Mouse (Mus musculus): ENCODE data around the gene Acadm.

Gene Acadm

DNA sequence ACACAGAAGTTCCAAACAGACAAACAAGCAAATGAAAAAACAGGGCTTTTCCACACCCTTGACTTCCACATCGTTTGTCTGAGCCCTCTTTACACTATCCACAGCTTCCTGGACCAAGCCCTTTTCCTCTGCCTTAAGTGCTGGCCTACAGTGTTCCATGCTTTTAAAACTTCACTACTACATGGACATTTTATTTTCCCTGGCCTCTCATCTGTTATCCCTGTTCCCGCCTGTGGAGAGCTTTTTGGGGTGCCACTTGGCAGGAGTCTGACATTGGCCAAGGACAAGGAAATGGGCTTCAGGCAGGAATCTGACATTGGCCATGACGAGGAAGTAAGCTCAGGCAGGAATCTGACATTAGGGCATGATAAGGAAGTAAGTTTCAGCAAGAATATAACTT, 41.8 kb downstream of the Acadm start:
- no peak for DNase-seq (ENCODE audit: low spot score in 2 of 2)

DNA sequence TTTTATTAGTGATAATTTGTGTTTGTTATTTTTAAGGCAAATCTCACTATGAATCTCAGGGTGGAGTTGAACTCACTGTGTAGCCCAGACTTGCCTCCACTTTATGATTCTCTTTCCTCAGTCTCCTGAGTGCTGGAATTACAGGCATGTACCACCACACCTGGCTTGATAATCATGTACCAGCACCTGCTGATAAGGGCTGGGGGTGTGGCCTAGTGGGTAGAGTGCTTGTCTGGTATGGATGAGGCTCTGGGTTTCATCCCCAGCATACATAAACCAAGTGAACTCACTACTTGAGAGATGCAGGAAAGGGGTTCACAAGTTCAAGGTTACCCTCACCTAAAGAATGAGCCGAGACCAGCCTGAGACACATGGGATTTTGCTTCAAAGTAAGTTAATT, 42.5 kb downstream of the Acadm start:
- no peak for DNase-seq (ENCODE audit: low spot score in 2 of 2)

- no peak for DNase-seq (ENCODE audit: low spot score in 2 of 2)
Measured at GRCm38 (mm10) chr3:153897216-153897615, 47.2 kb downstream of the Acadm start.

DNA sequence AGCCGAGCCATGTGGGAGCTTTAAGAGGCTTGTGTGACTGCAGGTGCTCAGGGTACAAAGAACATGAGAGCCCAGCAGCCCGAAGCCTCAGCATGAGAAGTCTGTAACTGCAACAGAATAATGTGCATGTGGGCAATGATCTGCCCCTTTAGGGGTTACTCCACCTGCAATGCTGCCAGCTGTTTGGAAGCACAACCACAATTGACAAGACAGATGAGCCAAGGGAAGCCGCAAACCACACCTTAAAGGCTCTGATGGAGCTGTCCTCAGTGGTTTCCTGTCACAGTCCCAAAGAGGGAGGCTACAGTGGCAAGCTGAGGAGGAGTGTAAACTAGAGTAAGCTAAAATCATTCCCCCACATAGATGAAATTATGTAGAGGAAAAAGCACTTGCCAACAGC, 49.0 kb downstream of the Acadm start:
- no peak for DNase-seq (ENCODE audit: low spot score in 2 of 2)

- DNase-seq (ENCODE audit: low spot score in 2 of 2) = no peak
Measured at GRCm38 (mm10) chr3:153889188-153889781, 55.1 kb downstream of the Acadm start.

DNA sequence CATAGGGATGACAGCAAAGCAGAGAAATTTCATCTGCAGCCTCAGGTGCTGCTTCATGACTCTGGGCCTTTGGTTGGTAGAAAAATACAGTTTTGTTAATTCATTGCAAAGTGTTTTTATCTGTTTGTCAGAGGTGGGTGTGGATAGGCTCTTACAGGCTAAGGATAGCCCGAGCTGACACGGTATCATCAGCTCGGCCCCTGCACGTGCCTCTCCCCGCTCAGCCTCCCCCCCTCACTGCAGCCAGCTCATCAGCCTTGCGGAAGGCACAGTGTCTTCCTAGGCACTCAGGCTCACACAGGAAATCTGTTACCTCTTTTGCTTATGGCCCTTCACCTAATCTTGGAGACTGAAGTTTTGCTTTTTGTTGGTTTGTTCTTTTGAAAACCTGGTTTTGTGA, 56.3 kb downstream of the Acadm start:
- no peak for DNase-seq (ENCODE audit: low spot score in 2 of 2)

- no peak for DNase-seq (ENCODE audit: low spot score in 2 of 2)
Measured at GRCm38 (mm10) chr3:153886296-153886695, 58.1 kb downstream of the Acadm start.
